Mouse (Mus musculus) erythroblast, adult 5-6 weeks (primary cell): Measurements from ENCODE around the gene Ubtd2. TPM values are rescaled to one million over a fixed set of nuclear protein-coding genes. Genes with fewer than 3 reads are reported as not detected.

Experiments
- ATAC-seq: replicated peaks from 2 replicates; pipeline ENCODE4 v1.8.0; 2016; ENCODE audit warnings: moderate number of reproducible peaks, mild to moderate bottlenecking, moderate TSS enrichment, inconsistent platforms; ENCODE audit not compliant: poor library complexity, low FRiP score, severe bottlenecking
- total RNA-seq, 2 experiments: library from RNA; stranded (forward) in 1 of 2; stranded (reverse) in 1 of 2; fragments of 150-400 nt in 1 of 2; fragments of 200-764, 138-1000 nt in 1 of 2; gene quantifications; 2 replicates each; pipeline versions ENCODE4 v1.2.3 to v1.2.4; 2015 to 2017; ENCODE audit warnings: low replicate concordance in 2 of 2

Ubtd2 gene
- total RNA-seq (2015; ENCODE audit: low replicate concordance) (0.58 and 1.3 TPM in 2 replicates), total RNA-seq (2017; ENCODE audit: low replicate concordance) (not detected in 2 replicates)

GRCm38 (mm10) chr11:32454800-32455506 lies at the start of gene Ubtd2:
Gene Ubtd2 (plus strand): TSS chr11:32455370.
- peak; percentile 99 for ATAC-seq

- ATAC-seq = no peak
These were observed 47.3 kb upstream of the Ubtd2 start for GRCm38 (mm10) chr11:32407863-32408262.

- ATAC-seq = no peak
These were observed 46.1 kb upstream of the Ubtd2 start for GRCm38 (mm10) chr11:32409052-32409451.

GRCm38 (mm10) chr11:32409823-32410562 lies 45.2 kb upstream of the Ubtd2 start:
- no peak for ATAC-seq

- no peak for ATAC-seq
These were observed 35.2 kb upstream of the Ubtd2 start for GRCm38 (mm10) chr11:32420001-32420400.

- no peak for ATAC-seq
These were observed 31.9 kb upstream of the Ubtd2 start for GRCm38 (mm10) chr11:32423311-32423710.

- ATAC-seq = no peak
These were observed 30.6 kb upstream of the Ubtd2 start for GRCm38 (mm10) chr11:32424600-32424999.

- ATAC-seq = no peak
These were observed 30.0 kb upstream of the Ubtd2 start for GRCm38 (mm10) chr11:32425043-32425658.

- ATAC-seq = no peak
These were observed 27.6 kb upstream of the Ubtd2 start for GRCm38 (mm10) chr11:32427537-32427936.

- ATAC-seq = no peak
These were observed 19.6 kb upstream of the Ubtd2 start for GRCm38 (mm10) chr11:32435410-32436060.

- ATAC-seq = no peak
These were observed 12.6 kb upstream of the Ubtd2 start for GRCm38 (mm10) chr11:32442576-32442975.

- ATAC-seq = no peak
These were observed 10.9 kb upstream of the Ubtd2 start for GRCm38 (mm10) chr11:32444266-32444665.

GRCm38 (mm10) chr11:32445135-32445534 lies 10.0 kb upstream of the Ubtd2 start:
- no peak for ATAC-seq

GRCm38 (mm10) chr11:32445637-32446226 lies 9.4 kb upstream of the Ubtd2 start:
- no peak for ATAC-seq

GRCm38 (mm10) chr11:32450216-32450615 lies 5.0 kb upstream of the Ubtd2 start:
- no peak for ATAC-seq

GRCm38 (mm10) chr11:32451306-32451705 lies 3.9 kb upstream of the Ubtd2 start:
- ATAC-seq = no peak

- ATAC-seq = no peak
These were observed 2.4 kb upstream of the Ubtd2 start for GRCm38 (mm10) chr11:32452745-32453144.

- ATAC-seq = no peak
These were observed 1.7 kb upstream of the Ubtd2 start for GRCm38 (mm10) chr11:32453353-32453915.

GRCm38 (mm10) chr11:32454231-32454799 lies 855 bp upstream of the Ubtd2 start:
- ATAC-seq = peak; percentile 58
